Mouse (Mus musculus) lung, adult 2 months (tissue): ENCODE measurements around the gene Cym.

Source experiments
- CTCF ChIP-seq: fragments of 200-500 bp; IDR thresholded peaks from 2 replicates; pipeline ENCODE4 v1.5.1; 2011; ENCODE audit warnings: mild to moderate bottlenecking, low read length, control low read depth; ENCODE audit not compliant: insufficient read depth
- POLR2A ChIP-seq: fragments of 200-500 bp; IDR thresholded peaks from 2 replicates; pipeline ENCODE4 v1.6.1; 2011; ENCODE audit warnings: low read depth, mild to moderate bottlenecking, control low read depth, low read length, borderline replicate concordance; ENCODE audit errors: extremely low read depth

DNA sequence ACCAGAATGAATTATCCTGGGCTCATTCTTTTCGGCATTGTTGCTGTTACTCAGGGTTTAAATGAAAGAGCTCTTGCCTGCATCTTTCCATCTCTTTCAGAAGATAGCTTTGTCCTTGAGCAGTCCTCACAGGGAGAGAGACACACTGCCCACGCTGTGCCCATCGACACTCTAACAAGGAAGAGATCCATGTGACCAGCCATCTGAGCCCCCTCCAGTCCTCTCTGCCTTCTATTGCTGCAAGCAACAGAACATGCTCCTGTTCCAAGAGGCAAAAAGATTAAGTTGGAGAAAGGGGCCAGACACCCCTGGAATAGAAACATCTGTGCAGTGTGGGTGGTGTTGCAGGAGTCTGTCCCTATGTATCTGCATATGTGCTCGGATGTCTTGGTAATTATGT, 34.5 kb downstream of the Cym start:
- TF ChIP-seq CTCF, result no peak
- TF ChIP-seq POLR2A, result no peak
